Mouse (Mus musculus) myocyte (in vitro differentiated cells): ENCODE measurements around the gene Chrm2. TPM values are rescaled to one million over a fixed set of nuclear protein-coding genes. Genes with fewer than 3 reads are reported as not detected.

Source experiments
- H3K27me3 ChIP-seq: one replicate; pipeline ENCODE4 v1.6.1; 2011; ENCODE audit not compliant: control insufficient read depth, insufficient read depth, insufficient read length
- H3K36me3 ChIP-seq: one replicate; pipeline ENCODE4 v1.6.1; 2011; ENCODE audit not compliant: control insufficient read depth, insufficient read depth
- H3K4me2 ChIP-seq: one replicate; pipeline ENCODE4 v1.6.1; 2011; ENCODE audit warnings: low read depth, control low read depth
- H3K4me3 ChIP-seq: one replicate; pipeline ENCODE4 v1.5.1; 2011; ENCODE audit warnings: mild to moderate bottlenecking, control low read depth, moderate library complexity
- H3K79me2 ChIP-seq: one replicate; pipeline ENCODE4 v1.6.1; 2011; ENCODE audit not compliant: control insufficient read depth, insufficient read depth
- H3ac ChIP-seq: one replicate; pipeline ENCODE4 v1.6.1; 2011; ENCODE audit not compliant: control insufficient read depth, insufficient read length
- CEBPB ChIP-seq: IDR thresholded peaks from 2 replicates; pipeline ENCODE4 v1.6.1; 2011; ENCODE audit warnings: mild to moderate bottlenecking, moderate library complexity; ENCODE audit not compliant: poor library complexity, insufficient read depth, severe bottlenecking
- E2F4 ChIP-seq: IDR thresholded peaks from one replicate; pipeline ENCODE4 v1.6.1; 2011; ENCODE audit warnings: mild to moderate bottlenecking, control low read depth, moderate library complexity; ENCODE audit not compliant: insufficient read depth
- MAX ChIP-seq: IDR thresholded peaks from one replicate; pipeline ENCODE4 v1.6.1; 2011; ENCODE audit warnings: low read depth, mild to moderate bottlenecking, control low read depth
- MYOD1 ChIP-seq, 3 experiments: IDR thresholded peaks; one replicate each; pipeline ENCODE4 v1.6.1; 2011; ENCODE audit warnings: control low read depth in 2 of 3, low read depth in 2 of 3, mild to moderate bottlenecking in 2 of 3, moderate library complexity in 1 of 3; ENCODE audit not compliant: insufficient read length in 2 of 3, control insufficient read depth in 1 of 3
- MYOG ChIP-seq, 3 experiments: IDR thresholded peaks; one replicate each; pipeline ENCODE4 v1.6.1; 2011; ENCODE audit warnings: control low read depth in 2 of 3, low read depth in 2 of 3, mild to moderate bottlenecking in 2 of 3; ENCODE audit not compliant: insufficient read length in 2 of 3, control insufficient read depth in 1 of 3, insufficient read depth in 1 of 3
- POLR2A ChIP-seq: IDR thresholded peaks from one replicate; pipeline ENCODE4 v1.6.1; 2011; ENCODE audit warnings: low read depth, mild to moderate bottlenecking, control low read depth, moderate library complexity; ENCODE audit not compliant: insufficient read length
- POLR2AphosphoS2 ChIP-seq: IDR thresholded peaks from one replicate; pipeline ENCODE4 v1.6.1; 2011; ENCODE audit warnings: low read depth, control low read depth; ENCODE audit not compliant: insufficient read length
- REST ChIP-seq: IDR thresholded peaks from one replicate; pipeline ENCODE4 v1.6.1; 2011; ENCODE audit warnings: mild to moderate bottlenecking, control low read depth, moderate library complexity; ENCODE audit not compliant: insufficient read depth, insufficient read length
- SRF ChIP-seq: IDR thresholded peaks from one replicate; pipeline ENCODE4 v1.6.1; 2011; ENCODE audit warnings: low read depth; ENCODE audit not compliant: control insufficient read depth, insufficient read length
- TCF12 ChIP-seq: IDR thresholded peaks from one replicate; pipeline ENCODE4 v1.6.1; 2011; ENCODE audit warnings: mild to moderate bottlenecking, control low read depth; ENCODE audit not compliant: poor library complexity, insufficient read depth, severe bottlenecking
- TCF3 ChIP-seq: IDR thresholded peaks from one replicate; pipeline ENCODE4 v1.6.1; 2011; ENCODE audit warnings: low read depth, control low read depth; ENCODE audit not compliant: insufficient read length
- USF1 ChIP-seq: IDR thresholded peaks from one replicate; pipeline ENCODE4 v1.6.1; 2011; ENCODE audit warnings: low read depth, mild to moderate bottlenecking, control low read depth, moderate library complexity
- polyA plus RNA-seq: library from polyadenylated mRNA; unstranded; fragments of >200 nt; fragmentation: generic; extraction: Trizol; gene quantifications from one replicate; pipeline ENCODE4 v1.2.1, GENCODE M21; 2012; ENCODE audit warnings: missing spikeins

The Chrm2 gene
- polyA plus RNA-seq, 1 experiment, result not detected

- Histone ChIP-seq H3K4me2 (no peak overlapping the region), H3K79me2 (no peaks in the 10 kb centered on the region), H3K27me3 (no peaks in the 10 kb centered on the region), H3K36me3 (no peaks in the 10 kb centered on the region), H3ac (no peak overlapping the region), H3K4me3 (no peak overlapping the region)
- TF ChIP-seq SRF (no peak), REST (no peak), POLR2AphosphoS2 (no peak), USF1 (no peak), TCF3 (no peak), MYOG (IDR thresholded peaks at IDR 0.05; ENCODE audit: control insufficient read depth in 1 of 3, insufficient read depth in 1 of 3, insufficient read length in 2 of 3, low read depth in 2 of 3) (no peak), CEBPB (no peak), MYOD1 (IDR thresholded peaks at IDR 0.05; ENCODE audit: control insufficient read depth in 1 of 3, insufficient read length in 2 of 3, low read depth in 2 of 3) (no peak), POLR2A (no peak), E2F4 (no peak), TCF12 (no peak), MAX (no peak)
Measured at GRCm38 (mm10) chr6:36508469-36508868, 120.6 kb downstream of the Chrm2 start.

GRCm38 (mm10) chr6:36516508-36516907, 128.6 kb downstream of the Chrm2 start:
- no peak overlapping the region for H3K4me2 ChIP-seq
- H3K27me3 ChIP-seq, result no peaks in the 10 kb centered on the region
- no peak overlapping the region for H3K4me3 ChIP-seq
- H3K79me2 ChIP-seq, result no peaks in the 10 kb centered on the region
- no peak overlapping the region for H3ac ChIP-seq
- no peaks in the 10 kb centered on the region for H3K36me3 ChIP-seq
- TF ChIP-seq TCF3 (no peak), MAX (no peak), MYOD1 (IDR thresholded peaks at IDR 0.05; ENCODE audit: control insufficient read depth in 1 of 3, insufficient read length in 2 of 3, low read depth in 2 of 3) (no peak), POLR2AphosphoS2 (no peak), REST (no peak), POLR2A (no peak), E2F4 (no peak), MYOG (IDR thresholded peaks at IDR 0.05; ENCODE audit: control insufficient read depth in 1 of 3, insufficient read depth in 1 of 3, insufficient read length in 2 of 3, low read depth in 2 of 3) (no peak), USF1 (no peak)

GRCm38 (mm10) chr6:36517242-36517641, 129.4 kb downstream of the Chrm2 start:
- H3ac ChIP-seq, result no peak overlapping the region
- TF ChIP-seq USF1 (no peak), MYOG (IDR thresholded peaks at IDR 0.05; ENCODE audit: control insufficient read depth in 1 of 3, insufficient read depth in 1 of 3, insufficient read length in 2 of 3, low read depth in 2 of 3) (no peak), REST (no peak)
- no peaks in the 10 kb centered on the region for H3K79me2 ChIP-seq
- no peaks in the 10 kb centered on the region for H3K36me3 ChIP-seq
- H3K4me2 ChIP-seq, result no peak overlapping the region
- no peaks in the 10 kb centered on the region for H3K27me3 ChIP-seq
- H3K4me3 ChIP-seq, result no peak overlapping the region

GRCm38 (mm10) chr6:36523599-36523998, 135.7 kb downstream of the Chrm2 start:
- Histone ChIP-seq H3K36me3 (no peaks in the 10 kb centered on the region), H3K79me2 (no peaks in the 10 kb centered on the region), H3K27me3 (no peaks in the 10 kb centered on the region), H3K4me3 (no peak overlapping the region), H3ac (no peak overlapping the region), H3K4me2 (no peak overlapping the region)
- TF ChIP-seq MYOD1 (IDR thresholded peaks at IDR 0.05; ENCODE audit: control insufficient read depth in 1 of 3, insufficient read length in 2 of 3, low read depth in 2 of 3) (no peak), POLR2AphosphoS2 (no peak), USF1 (no peak), CEBPB (no peak), E2F4 (no peak), POLR2A (no peak), MYOG (IDR thresholded peaks at IDR 0.05; ENCODE audit: control insufficient read depth in 1 of 3, insufficient read depth in 1 of 3, insufficient read length in 2 of 3, low read depth in 2 of 3) (no peak), SRF (no peak), TCF3 (no peak), REST (no peak), MAX (no peak), TCF12 (no peak)

- Histone ChIP-seq H3K4me3 (no peak overlapping the region), H3K79me2 (no peaks in the 10 kb centered on the region), H3K4me2 (no peak overlapping the region), H3ac (no peak overlapping the region), H3K27me3 (no peaks in the 10 kb centered on the region), H3K36me3 (no peaks in the 10 kb centered on the region)
- TF ChIP-seq MYOD1 (IDR thresholded peaks at IDR 0.05; ENCODE audit: control insufficient read depth in 1 of 3, insufficient read length in 2 of 3, low read depth in 2 of 3), result no peak
- TF ChIP-seq REST, result no peak
- no peak for TF ChIP-seq USF1
- no peak for TF ChIP-seq MAX
- TF ChIP-seq POLR2AphosphoS2, result no peak
- no peak for TF ChIP-seq TCF12
- no peak for TF ChIP-seq MYOG (IDR thresholded peaks at IDR 0.05; ENCODE audit: control insufficient read depth in 1 of 3, insufficient read depth in 1 of 3, insufficient read length in 2 of 3, low read depth in 2 of 3)
- TF ChIP-seq E2F4, result no peak
- TF ChIP-seq CEBPB, result no peak
- TF ChIP-seq TCF3, result no peak
- no peak for TF ChIP-seq POLR2A
- no peak for TF ChIP-seq SRF
Measured at GRCm38 (mm10) chr6:36528509-36528908, 140.6 kb downstream of the Chrm2 start.
